Mouse (Mus musculus): ENCODE results near the gene Kif13a. TPM values are rescaled to one million over a fixed set of nuclear protein-coding genes. Genes with fewer than 3 reads are reported as not detected.

Kif13a gene
- polyA plus RNA-seq, 1 experiment from 2014 or later: 12.1 TPM

GRCm38 (mm10) chr13:46948027-46948426 lies 18.4 kb upstream of the Kif13a start:
- 76% methylated on average over 3 of the region's 3 CpGs for WGBS
- Histone ChIP-seq H3K36me3 (no peaks in the 10 kb centered on the region), H3K27ac (replicated peaks) (no peak overlapping the region), H3K9me3 (no peaks in the 10 kb centered on the region), H3K9ac (no peak overlapping the region), H3K4me3 (no peak overlapping the region), H3K4me2 (no peak overlapping the region), H3K27me3 (no peaks in the 10 kb centered on the region), H3K4me1 (replicated peaks) (peaks cover 14% of the 10 kb centered on the region)
- no peak for ATAC-seq (ENCODE audit: low read depth)

GRCm38 (mm10) chr13:46946041-46946440 lies 16.4 kb upstream of the Kif13a start:
- Histone ChIP-seq H3K9me3 (no peaks in the 10 kb centered on the region), H3K9ac (no peak overlapping the region), H3K27ac (replicated peaks) (no peak overlapping the region), H3K4me3 (no peak overlapping the region), H3K4me1 (replicated peaks) (peaks cover 14% of the 10 kb centered on the region), H3K4me2 (no peak overlapping the region), H3K36me3 (no peaks in the 10 kb centered on the region), H3K27me3 (no peaks in the 10 kb centered on the region)
- ATAC-seq (ENCODE audit: low read depth): no peak
- WGBS: 55% methylated on average over 5 of the region's 5 CpGs

GRCm38 (mm10) chr13:46945256-46945655 lies 15.6 kb upstream of the Kif13a start:
- no peaks in the 10 kb centered on the region for H3K27me3 ChIP-seq
- no peak overlapping the region for H3K9ac ChIP-seq
- H3K4me2 ChIP-seq: no peak overlapping the region
- ATAC-seq (ENCODE audit: low read depth): no peak
- no peaks in the 10 kb centered on the region for H3K9me3 ChIP-seq
- peaks cover 14% of the 10 kb centered on the region for H3K4me1 ChIP-seq (replicated peaks)
- no peaks in the 10 kb centered on the region for H3K36me3 ChIP-seq
- 87% methylated on average over 3 of the region's 3 CpGs for WGBS
- H3K4me3 ChIP-seq: no peak overlapping the region
- H3K27ac ChIP-seq (replicated peaks): no peak overlapping the region

- no peak overlapping the region for H3K4me2 ChIP-seq
- no peak overlapping the region for H3K27ac ChIP-seq (replicated peaks)
- peaks cover 14% of the 10 kb centered on the region for H3K4me1 ChIP-seq (replicated peaks)
- no peak overlapping the region for H3K4me3 ChIP-seq
- no peaks in the 10 kb centered on the region for H3K27me3 ChIP-seq
- H3K9me3 ChIP-seq: no peaks in the 10 kb centered on the region
- no peak overlapping the region for H3K9ac ChIP-seq
- no peaks in the 10 kb centered on the region for H3K36me3 ChIP-seq
- ATAC-seq (ENCODE audit: low read depth): no peak
Observed at GRCm38 (mm10) chr13:46943294-46943693, 13.6 kb upstream of the Kif13a start.

- Histone ChIP-seq H3K4me1 (replicated peaks) (peaks cover 8% of the 10 kb centered on the region), H3K4me3 (no peak overlapping the region), H3K27me3 (peaks cover 3% of the 10 kb centered on the region; the same call in 1 of the 2 replicates), H3K9me3 (no peaks in the 10 kb centered on the region), H3K27ac (replicated peaks) (no peak overlapping the region), H3K36me3 (no peaks in the 10 kb centered on the region), H3K4me2 (no peak overlapping the region), H3K9ac (no peak overlapping the region)
- ATAC-seq (ENCODE audit: low read depth): no peak
- WGBS: 87% methylated on average over 10 of the region's 10 CpGs
Observed at GRCm38 (mm10) chr13:46934116-46934515, 4.4 kb upstream of the Kif13a start.

- Histone ChIP-seq H3K4me2 (no peak overlapping the region), H3K4me1 (replicated peaks) (peaks cover 19% of the 10 kb centered on the region), H3K9me3 (no peaks in the 10 kb centered on the region), H3K27me3 (peaks cover 3% of the 10 kb centered on the region; the same call in 1 of the 2 replicates), H3K4me3 (no peak overlapping the region), H3K27ac (replicated peaks) (no peak overlapping the region), H3K36me3 (no peaks in the 10 kb centered on the region), H3K9ac (no peak overlapping the region)
- 79% methylated on average over 6 of the region's 6 CpGs for WGBS
- ATAC-seq (ENCODE audit: low read depth): no peak
Observed at GRCm38 (mm10) chr13:46932846-46933245, 3.2 kb upstream of the Kif13a start.

GRCm38 (mm10) chr13:46932049-46932448 lies 2.4 kb upstream of the Kif13a start:
- WGBS: 87% methylated on average over 1 of the region's 1 CpGs
- H3K27ac ChIP-seq (replicated peaks): no peak overlapping the region
- no peak for ATAC-seq (ENCODE audit: low read depth)

GRCm38 (mm10) chr13:46930659-46931046 lies 986 bp upstream of the Kif13a start:
- 3% methylated on average over 15 of the region's 15 CpGs for WGBS
- peak; percentile 10; the same call in 1 of the 2 replicates for ATAC-seq (ENCODE audit: low read depth)
- Histone ChIP-seq H3K27me3 (peaks cover 3% of the 10 kb centered on the region; the same call in 1 of the 2 replicates), H3K27ac (replicated peaks) (peak overlapping the region; percentile 95), H3K4me2 (peak overlapping the region; percentile 73), H3K36me3 (peaks cover 6% of the 10 kb centered on the region; the same call in 1 of the 2 replicates), H3K4me3 (peak overlapping the region; percentile 80), H3K4me1 (replicated peaks) (peaks cover 37% of the 10 kb centered on the region), H3K9me3 (no peaks in the 10 kb centered on the region), H3K9ac (peak overlapping the region; percentile 88)

More at GRCm38 (mm10) chr13:46932049-46932448, 2.4 kb upstream of the Kif13a start:
- Histone ChIP-seq H3K4me2 (no peak overlapping the region), H3K4me1 (replicated peaks) (peaks cover 23% of the 10 kb centered on the region), H3K9ac (no peak overlapping the region), H3K27me3 (peaks cover 3% of the 10 kb centered on the region; the same call in 1 of the 2 replicates), H3K36me3 (no peaks in the 10 kb centered on the region), H3K9me3 (no peaks in the 10 kb centered on the region), H3K4me3 (no peak overlapping the region)

GRCm38 (mm10) chr13:46928961-46929691 lies 541 bp downstream of the Kif13a start:
- Histone ChIP-seq H3K36me3 (peaks cover 8% of the 10 kb centered on the region; the same call in 1 of the 2 replicates), H3K9me3 (no peaks in the 10 kb centered on the region), H3K4me3 (peak overlapping the region; percentile 80), H3K27me3 (peaks cover 3% of the 10 kb centered on the region; the same call in 1 of the 2 replicates), H3K4me2 (peak overlapping the region; percentile 73), H3K9ac (peak overlapping the region; percentile 88), H3K27ac (replicated peaks) (peak overlapping the region; percentile 95), H3K4me1 (replicated peaks) (peaks cover 37% of the 10 kb centered on the region)
- ATAC-seq (ENCODE audit: low read depth): peak; percentile 63
- under 1% methylated on average over 59 of the region's 60 CpGs for WGBS

- 16% methylated on average over 5 of the region's 5 CpGs for WGBS
- Histone ChIP-seq H3K27me3 (peaks cover 3% of the 10 kb centered on the region; the same call in 1 of the 2 replicates), H3K9ac (peak overlapping the region; percentile 88), H3K9me3 (no peaks in the 10 kb centered on the region), H3K4me3 (peak overlapping the region; percentile 80), H3K36me3 (peaks cover 8% of the 10 kb centered on the region; the same call in 1 of the 2 replicates), H3K4me1 (replicated peaks) (peaks cover 37% of the 10 kb centered on the region), H3K4me2 (peak overlapping the region; percentile 73), H3K27ac (replicated peaks) (no peak overlapping the region)
- no peak for ATAC-seq (ENCODE audit: low read depth)
Observed at GRCm38 (mm10) chr13:46928404-46928803, 1.3 kb downstream of the Kif13a start.

GRCm38 (mm10) chr13:46925671-46926070 lies 4.0 kb downstream of the Kif13a start:
- Histone ChIP-seq H3K9me3 (no peaks in the 10 kb centered on the region), H3K4me2 (no peak overlapping the region), H3K27ac (replicated peaks) (no peak overlapping the region), H3K9ac (0 out of 2 replicates have a peak overlapping the region, but pooled peaks have one; percentile 6), H3K36me3 (peaks cover 8% of the 10 kb centered on the region; the same call in 1 of the 2 replicates), H3K27me3 (no peaks in the 10 kb centered on the region), H3K4me1 (replicated peaks) (peaks cover 32% of the 10 kb centered on the region), H3K4me3 (no peak overlapping the region)
- 79% methylated on average over 13 of the region's 13 CpGs for WGBS
- ATAC-seq (ENCODE audit: low read depth): no peak

- Histone ChIP-seq H3K4me3 (no peak overlapping the region), H3K4me1 (replicated peaks) (peaks cover 9% of the 10 kb centered on the region), H3K4me2 (no peak overlapping the region), H3K27ac (replicated peaks) (no peak overlapping the region), H3K9ac (no peak overlapping the region), H3K27me3 (no peaks in the 10 kb centered on the region), H3K9me3 (no peaks in the 10 kb centered on the region), H3K36me3 (peaks cover 8% of the 10 kb centered on the region; the same call in 1 of the 2 replicates)
- ATAC-seq (ENCODE audit: low read depth): no peak
- 88% methylated on average over 8 of the region's 8 CpGs for WGBS
Observed at GRCm38 (mm10) chr13:46921559-46921958, 8.1 kb downstream of the Kif13a start.
